Mouse (Mus musculus): ENCODE results near the gene Gphn. TPM values are rescaled to one million over a fixed set of nuclear protein-coding genes. Genes with fewer than 3 reads are reported as not detected.
A peak's percentile ranks its signal among the peaks of the same experiment; 100 is the strongest.

The Gphn gene
- total and polyA plus RNA-seq, 2 experiments: 31.6 to 59.4 TPM

- peaks cover 16% of the 10 kb centered on the region for H3K4me1 ChIP-seq (ENCODE audit: control insufficient read depth, insufficient read depth, low read length)
- no peaks in the 10 kb centered on the region for H3K27me3 ChIP-seq (ENCODE audit: control insufficient read depth, insufficient read depth, low read length)
- peak overlapping the region; percentile 93 for H3K27ac ChIP-seq (replicated peaks; ENCODE audit: insufficient read depth, low read depth, low read length)
- H3K36me3 ChIP-seq (ENCODE audit: control insufficient read depth, insufficient read depth, low read length): no peaks in the 10 kb centered on the region
- H3K79me2 ChIP-seq (ENCODE audit: control insufficient read depth, insufficient read depth, low read length): 0 out of 2 replicates have a peak, but pooled peaks cover 3% of the 10 kb centered on the region
- TF ChIP-seq POLR2A (IDR thresholded peaks at IDR 0.05; ENCODE audit: extremely low read depth, insufficient read depth, low read length) (no peak), CTCF (IDR thresholded peaks at IDR 0.05; ENCODE audit: low read depth, low read length) (peak; percentile 32; the same call in 1 of the 2 replicates)
- H3K4me3 ChIP-seq (ENCODE audit: insufficient read depth, low read depth, low read length): peak overlapping the region; percentile 47; the same call in 1 of the 2 replicates
- DNase-seq (ENCODE audit: extremely low read depth, low read depth, low spot score): peak; percentile 100
- WGBS: 1% methylated on average over 5 of the region's 5 CpGs
- H3K9ac ChIP-seq (ENCODE audit: low read depth, low read length): 0 out of 2 replicates have a peak overlapping the region, but pooled peaks have one; percentile 21
Observed at GRCm38 (mm10) chr12:78205915-78206570, 20.1 kb upstream of the Gphn start.

- H3K9ac ChIP-seq (ENCODE audit: low read depth, low read length): peak overlapping the region; percentile 61; the same call in 1 of the 2 replicates
- 63% methylated on average over 4 of the region's 4 CpGs for WGBS
- no peak for DNase-seq (ENCODE audit: extremely low read depth, low read depth, low spot score)
- no peaks in the 10 kb centered on the region for H3K36me3 ChIP-seq (ENCODE audit: control insufficient read depth, insufficient read depth, low read length)
- H3K27ac ChIP-seq (replicated peaks; ENCODE audit: insufficient read depth, low read depth, low read length): peak overlapping the region; percentile 93
- peaks cover 16% of the 10 kb centered on the region for H3K4me1 ChIP-seq (ENCODE audit: control insufficient read depth, insufficient read depth, low read length)
- H3K27me3 ChIP-seq (ENCODE audit: control insufficient read depth, insufficient read depth, low read length): no peaks in the 10 kb centered on the region
- no peak overlapping the region for H3K4me3 ChIP-seq (ENCODE audit: insufficient read depth, low read depth, low read length)
- 0 out of 2 replicates have a peak, but pooled peaks cover 3% of the 10 kb centered on the region for H3K79me2 ChIP-seq (ENCODE audit: control insufficient read depth, insufficient read depth, low read length)
- TF ChIP-seq CTCF (IDR thresholded peaks at IDR 0.05; ENCODE audit: low read depth, low read length) (no peak), POLR2A (IDR thresholded peaks at IDR 0.05; ENCODE audit: extremely low read depth, insufficient read depth, low read length) (no peak)
Observed at GRCm38 (mm10) chr12:78206571-78206960, 19.6 kb upstream of the Gphn start.

GRCm38 (mm10) chr12:78209856-78210255, 16.3 kb upstream of the Gphn start:
- DNase-seq (ENCODE audit: extremely low read depth, low read depth, low spot score): peak; percentile 90
- H3K27me3 ChIP-seq (ENCODE audit: control insufficient read depth, insufficient read depth, low read length): no peaks in the 10 kb centered on the region
- H3K4me1 ChIP-seq (ENCODE audit: control insufficient read depth, insufficient read depth, low read length): peaks cover 17% of the 10 kb centered on the region
- 30% methylated on average over 2 of the region's 2 CpGs for WGBS
- H3K9ac ChIP-seq (ENCODE audit: low read depth, low read length): 0 out of 2 replicates have a peak overlapping the region, but pooled peaks have one; percentile 8
- H3K79me2 ChIP-seq (ENCODE audit: control insufficient read depth, insufficient read depth, low read length): 0 out of 2 replicates have a peak, but pooled peaks cover 3% of the 10 kb centered on the region
- no peak overlapping the region for H3K4me3 ChIP-seq (ENCODE audit: insufficient read depth, low read depth, low read length)
- no peaks in the 10 kb centered on the region for H3K36me3 ChIP-seq (ENCODE audit: control insufficient read depth, insufficient read depth, low read length)
- peak overlapping the region; percentile 87 for H3K27ac ChIP-seq (replicated peaks; ENCODE audit: insufficient read depth, low read depth, low read length)
- TF ChIP-seq POLR2A (IDR thresholded peaks at IDR 0.05; ENCODE audit: extremely low read depth, insufficient read depth, low read length) (no peak), CTCF (IDR thresholded peaks at IDR 0.05; ENCODE audit: low read depth, low read length) (no peak)

GRCm38 (mm10) chr12:78215490-78215889, 10.7 kb upstream of the Gphn start:
- DNase-seq (ENCODE audit: extremely low read depth, low read depth, low spot score): peak; percentile 99
- H3K9ac ChIP-seq (ENCODE audit: low read depth, low read length): peak overlapping the region; percentile 71; the same call in 1 of the 2 replicates
- peaks cover 13% of the 10 kb centered on the region; the same call in 1 of the 2 replicates for H3K4me1 ChIP-seq (ENCODE audit: control insufficient read depth, insufficient read depth, low read length)
- H3K36me3 ChIP-seq (ENCODE audit: control insufficient read depth, insufficient read depth, low read length): no peaks in the 10 kb centered on the region
- TF ChIP-seq POLR2A (IDR thresholded peaks at IDR 0.05; ENCODE audit: extremely low read depth, insufficient read depth, low read length) (no peak), CTCF (IDR thresholded peaks at IDR 0.05; ENCODE audit: low read depth, low read length) (no peak)
- 24% methylated on average over 6 of the region's 6 CpGs for WGBS
- H3K79me2 ChIP-seq (ENCODE audit: control insufficient read depth, insufficient read depth, low read length): no peaks in the 10 kb centered on the region
- no peak overlapping the region for H3K4me3 ChIP-seq (ENCODE audit: insufficient read depth, low read depth, low read length)
- peak overlapping the region; percentile 98 for H3K27ac ChIP-seq (replicated peaks; ENCODE audit: insufficient read depth, low read depth, low read length)
- no peaks in the 10 kb centered on the region for H3K27me3 ChIP-seq (ENCODE audit: control insufficient read depth, insufficient read depth, low read length)

- Histone ChIP-seq H3K4me3 (ENCODE audit: insufficient read depth, low read depth, low read length) (peak overlapping the region; percentile 47; the same call in 1 of the 2 replicates), H3K36me3 (ENCODE audit: control insufficient read depth, insufficient read depth, low read length) (no peaks in the 10 kb centered on the region), H3K79me2 (ENCODE audit: control insufficient read depth, insufficient read depth, low read length) (no peaks in the 10 kb centered on the region), H3K27me3 (ENCODE audit: control insufficient read depth, insufficient read depth, low read length) (no peaks in the 10 kb centered on the region), H3K4me1 (ENCODE audit: control insufficient read depth, insufficient read depth, low read length) (peaks cover 13% of the 10 kb centered on the region; the same call in 1 of the 2 replicates), H3K9ac (ENCODE audit: low read depth, low read length) (peak overlapping the region; percentile 43; the same call in 1 of the 2 replicates), H3K27ac (replicated peaks; ENCODE audit: insufficient read depth, low read depth, low read length) (peak overlapping the region; percentile 87)
- WGBS: 4% methylated on average over 4 of the region's 4 CpGs
- DNase-seq (ENCODE audit: extremely low read depth, low read depth, low spot score): peak; percentile 74
- TF ChIP-seq POLR2A (IDR thresholded peaks at IDR 0.05; ENCODE audit: extremely low read depth, insufficient read depth, low read length): no peak
- no peak for TF ChIP-seq CTCF (IDR thresholded peaks at IDR 0.05; ENCODE audit: low read depth, low read length)
Observed at GRCm38 (mm10) chr12:78219191-78219825, 6.9 kb upstream of the Gphn start.

Measured in liver, adult 2 months (tissue).